Mouse (Mus musculus): ENCODE data around the gene Mlst8.

DNA sequence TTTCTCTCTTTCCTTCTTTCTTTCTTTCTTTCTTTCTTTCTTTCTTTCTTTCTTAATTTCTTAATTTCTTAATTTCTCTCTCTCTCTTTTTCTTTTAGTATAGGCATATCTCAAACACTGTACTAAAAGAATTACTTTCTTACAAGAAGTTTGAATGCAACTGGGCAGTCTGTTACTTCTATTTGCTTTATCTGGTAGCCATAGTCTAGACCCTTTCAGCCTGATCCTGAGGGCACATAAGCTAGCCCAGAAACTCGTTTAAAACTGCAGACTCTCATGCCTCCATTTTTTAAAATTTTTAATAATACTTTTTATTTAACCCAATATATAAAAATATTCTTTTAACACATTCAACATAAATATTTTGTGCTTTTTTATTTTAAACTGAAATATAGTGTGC is 553 bp upstream of the Mlst8 start:
- TF ChIP-seq CTCF (conservative IDR thresholded peaks at IDR 0.05; ENCODE audit: low read length) (no peak), NANOG (IDR thresholded peaks at IDR 0.05; ENCODE audit: borderline replicate concordance, low read length) (no peak)
